Mouse (Mus musculus): ENCODE measurements around the gene Chd3. TPM values are rescaled to one million over a fixed set of nuclear protein-coding genes. Genes with fewer than 3 reads are reported as not detected.

The Chd3 gene
- polyA plus RNA-seq (2012; rRNA removed): 101 and 103 TPM in 2 replicates

DNA sequence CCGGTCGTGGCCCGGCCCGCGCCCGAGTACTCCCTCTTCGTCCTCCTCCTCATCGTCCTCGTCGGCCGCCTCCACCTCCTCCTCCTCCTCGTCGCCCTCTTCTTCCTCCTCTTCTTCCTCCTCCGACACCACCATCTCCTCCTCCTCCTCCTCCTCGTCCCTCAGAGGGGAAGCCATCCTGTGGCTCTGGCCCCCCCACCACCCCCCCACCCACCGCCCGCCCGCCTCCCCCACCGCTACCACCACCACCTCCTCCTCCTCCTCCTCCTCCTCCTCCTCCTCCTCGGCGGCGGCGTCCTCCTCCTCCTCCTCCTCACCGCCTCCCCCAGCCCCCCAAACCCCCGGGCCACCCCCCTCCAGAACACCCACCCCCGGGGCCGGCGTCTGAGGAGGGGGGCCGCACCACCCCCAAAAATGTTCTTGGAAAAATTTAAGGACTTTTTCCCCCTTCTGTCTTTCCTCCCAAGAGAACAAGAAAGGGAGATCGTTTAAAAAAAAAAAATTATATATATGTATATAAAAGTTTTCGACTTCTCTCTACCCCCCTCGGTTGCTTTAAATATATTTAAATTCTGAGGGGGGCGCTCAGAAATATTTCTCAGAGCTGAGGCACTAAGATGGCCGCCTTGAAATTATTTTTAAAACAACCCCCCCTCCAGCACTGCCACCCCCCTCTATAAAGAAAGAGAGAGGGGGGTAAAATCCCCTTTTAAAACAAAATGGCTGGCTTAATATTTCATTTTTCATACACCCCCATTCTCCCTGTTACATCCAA lies at the start of gene Chd3:
Chd3 (minus strand) TSS at position 192 of the 775 bp plus-strand sequence.

DNA sequence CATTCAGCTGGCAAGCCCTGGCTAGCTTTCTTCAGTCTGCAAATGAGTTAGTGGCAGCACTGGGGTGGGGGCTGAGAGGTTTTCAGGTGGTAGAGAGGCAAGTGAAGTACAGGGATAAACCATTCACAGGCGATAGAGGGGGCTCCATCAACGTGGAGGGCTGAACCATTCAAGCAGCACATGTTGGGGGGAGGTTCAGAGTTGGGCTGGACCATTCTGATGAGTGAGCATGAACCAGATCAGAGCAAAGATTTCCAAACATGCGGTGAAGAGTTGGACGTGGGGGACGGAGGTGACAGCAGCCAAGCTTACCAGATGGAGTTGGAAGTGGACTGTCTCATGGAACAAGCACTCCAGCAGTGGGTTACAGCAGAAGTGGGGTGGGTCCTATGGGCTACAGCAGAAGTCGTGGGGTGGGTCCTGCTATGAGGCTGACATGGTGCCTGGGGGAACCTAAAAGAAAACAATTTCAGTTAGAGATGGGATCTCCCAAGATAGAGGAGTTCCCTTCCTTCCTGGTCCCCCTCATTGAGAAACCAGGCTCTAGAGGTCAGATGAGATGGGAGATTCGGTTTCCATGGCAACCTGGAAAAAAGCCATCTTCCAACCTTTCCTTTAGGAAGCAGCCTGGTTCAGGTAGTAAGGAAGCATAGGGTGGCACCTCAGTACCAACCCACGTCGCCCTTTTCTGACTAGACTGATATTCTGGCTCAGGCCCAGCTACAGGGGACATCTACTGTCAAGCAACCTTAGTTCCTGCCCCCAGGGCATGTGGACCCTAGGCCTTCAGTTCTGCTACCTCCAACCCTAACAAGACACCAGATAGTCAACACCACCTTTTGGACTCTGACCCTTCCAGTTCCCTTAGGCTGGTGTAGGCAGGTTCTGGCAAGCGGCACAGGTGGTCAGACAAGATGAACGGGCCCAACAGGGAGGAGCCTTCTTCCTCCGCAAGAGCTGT lies 44.3 kb upstream of the Chd3 start, which contains the start of gene Kdm6b:
Kdm6b (minus strand) TSS at position 455 of the 961 bp plus-strand sequence.

DNA sequence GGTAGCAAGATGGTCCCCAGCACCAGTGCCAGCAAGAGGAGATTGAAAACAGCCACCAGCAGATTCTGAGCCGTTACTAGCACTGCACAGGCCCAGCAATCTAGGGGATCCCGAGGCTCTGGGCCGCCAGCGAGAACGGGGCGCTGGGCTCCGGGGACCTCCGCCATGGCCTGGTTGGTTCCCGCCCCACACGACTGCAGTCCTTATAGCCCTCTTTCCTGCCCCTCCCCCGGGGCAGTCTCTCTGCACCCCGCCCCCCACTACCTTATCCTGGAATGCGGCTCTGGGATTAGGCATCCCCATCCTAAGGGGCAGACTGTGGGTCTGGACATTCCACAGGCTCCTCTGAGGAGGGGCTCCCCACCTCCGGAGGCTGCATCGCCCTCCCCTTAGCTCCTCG lies 28.9 kb upstream of the Chd3 start, which contains the start of gene Tmem88:
Tmem88 (minus strand) TSS at position 176 of the 400 bp plus-strand sequence.

DNA sequence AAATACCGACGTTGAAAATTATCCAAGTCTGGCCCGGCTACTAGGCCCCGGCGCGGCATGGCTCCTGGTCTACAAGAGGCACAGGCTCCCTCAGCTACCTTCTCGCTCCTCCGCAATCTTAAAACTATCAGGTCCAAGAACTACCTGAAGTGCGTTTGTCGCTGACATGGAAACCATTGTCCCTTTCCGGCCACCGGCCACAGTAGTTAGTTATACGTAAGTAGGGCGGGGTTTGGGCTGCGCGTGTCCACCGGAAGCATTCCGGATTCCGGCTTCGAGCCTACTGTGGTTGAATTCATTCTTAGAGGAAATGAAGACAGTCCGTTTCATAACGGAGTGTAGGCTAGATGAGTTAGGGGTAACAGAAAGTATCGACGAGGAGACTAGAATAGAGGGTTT lies 26.0 kb upstream of the Chd3 start, which contains the start of the genes Naa38 and Cyb5d1:
Naa38 (plus strand) TSS at position 253 of the 399 bp plus-strand sequence.
Cyb5d1 (minus strand) TSS at position 397 of the 399 bp plus-strand sequence.

DNA sequence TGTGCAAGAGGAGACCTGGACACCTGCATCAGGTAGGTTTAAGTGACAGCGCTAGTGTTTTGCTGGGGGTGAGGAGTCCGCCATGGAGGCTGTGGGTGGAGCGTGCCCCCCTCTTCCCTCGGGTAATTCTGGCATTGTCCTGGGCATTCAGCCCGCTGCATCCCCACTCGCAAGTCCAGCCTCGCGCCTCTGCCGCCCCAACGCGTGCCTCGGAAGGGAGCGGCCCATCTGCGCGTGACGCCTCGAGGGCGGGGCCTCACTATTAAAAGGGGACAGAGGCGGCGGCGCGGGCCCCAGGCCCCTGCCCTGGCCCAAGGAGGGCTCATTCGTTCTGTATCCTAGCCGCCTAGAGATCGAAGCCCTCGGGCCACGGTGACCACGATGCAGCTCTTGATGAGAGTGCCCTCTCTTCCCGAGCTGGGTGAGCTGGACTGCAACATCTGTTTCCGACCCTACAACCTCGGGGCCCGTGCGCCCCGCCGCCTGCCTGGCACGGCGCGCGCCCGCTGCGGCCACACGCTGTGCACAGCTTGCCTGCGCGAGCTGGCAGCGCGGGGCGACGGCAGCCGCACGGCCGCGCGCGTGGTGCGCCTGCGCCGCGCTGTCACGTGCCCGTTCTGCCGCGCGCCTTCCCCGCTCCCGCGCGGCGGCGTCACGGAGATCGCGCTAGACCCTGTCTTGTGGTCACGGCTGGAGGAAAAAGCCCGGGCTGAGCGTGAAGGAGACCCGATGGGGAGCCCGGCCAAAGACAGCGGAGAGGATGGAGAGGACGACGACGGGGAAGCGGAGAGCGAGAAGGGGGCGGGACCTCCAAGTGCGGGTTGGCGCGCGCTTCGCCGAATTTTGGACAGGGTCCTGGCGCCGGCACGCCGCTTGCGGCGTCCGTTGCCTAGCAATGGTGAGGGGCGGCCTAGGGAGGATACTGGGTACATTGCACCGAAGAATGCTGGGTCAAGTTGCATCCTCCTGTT lies 28.8 kb downstream of the Chd3 start, which contains the start of gene Rnf227:
Rnf227 (plus strand) TSS at position 301 of the 971 bp plus-strand sequence.

DNA sequence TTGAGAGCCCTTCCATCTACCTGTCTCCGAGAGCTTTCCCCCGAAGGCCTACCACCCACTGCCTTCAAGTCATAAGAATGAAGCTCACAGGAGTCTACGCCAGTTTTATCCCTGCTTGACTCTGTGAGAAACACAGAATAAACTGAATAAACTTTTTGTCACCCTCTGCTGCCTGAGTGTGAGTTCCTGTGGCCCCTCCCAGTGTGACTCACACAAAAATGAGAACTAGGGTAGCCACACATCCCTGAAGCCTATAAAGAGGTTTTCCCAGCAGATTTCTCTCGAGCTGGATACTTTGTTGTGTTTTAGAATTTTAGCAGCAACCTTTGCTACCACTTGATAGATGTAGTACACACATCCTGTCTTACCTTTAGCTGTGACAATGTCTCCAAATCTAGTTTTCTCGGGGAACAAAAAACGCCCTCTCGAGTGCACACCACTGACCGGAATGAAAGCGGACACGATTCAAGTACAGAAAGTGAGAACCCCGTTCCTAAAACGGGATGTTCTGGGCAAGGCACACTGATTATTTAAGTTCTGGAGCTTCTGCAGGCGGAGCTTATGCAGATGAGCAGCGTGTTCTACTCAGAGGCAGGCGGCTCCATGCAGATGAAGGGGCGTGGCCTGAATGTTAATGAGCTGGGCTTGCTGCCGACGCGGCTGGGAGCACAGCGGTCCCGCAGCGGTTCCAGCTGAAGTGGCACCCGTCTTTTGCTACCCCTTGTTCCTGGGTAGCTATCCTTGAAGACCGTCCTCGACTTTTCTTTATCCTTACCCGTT lies 43.4 kb downstream of the Chd3 start, which contains the start of gene Kcnab3:
Kcnab3 (plus strand) TSS at position 631 of the 780 bp plus-strand sequence.

DNA sequence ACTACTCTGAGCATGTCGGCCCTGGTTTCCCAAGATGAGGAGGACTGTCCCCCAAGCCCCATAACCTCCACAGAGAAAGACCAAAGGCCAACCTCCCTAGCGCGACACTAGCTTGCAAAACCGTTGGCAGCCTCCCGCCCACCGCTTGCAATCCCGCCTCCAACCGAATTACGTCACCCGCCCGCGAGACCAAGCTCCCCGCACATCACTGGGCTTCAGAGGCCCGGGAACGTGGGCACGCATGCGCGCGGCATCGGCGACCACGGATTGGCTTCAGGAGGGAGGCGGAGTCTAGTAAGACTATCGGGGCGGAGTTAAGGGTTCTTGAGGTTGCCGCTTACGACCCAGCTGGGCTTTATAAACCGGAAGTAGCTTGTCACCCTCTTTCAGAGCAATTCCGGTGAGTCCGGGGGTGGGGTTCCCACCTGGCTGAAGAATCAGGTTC lies 45.5 kb downstream of the Chd3 start, which contains the start of the genes Cntrob and Trappc1:
Cntrob (minus strand) TSS at position 109 of the 445 bp plus-strand sequence.
Trappc1 (plus strand) TSS at position 314 of the 445 bp plus-strand sequence.

Other genes with a start within 250 kb of the Chd3 start
- 0.70 and 1.1 TPM in 2 replicates for gene Hes7, start 249.0 kb downstream of the Chd3 start, polyA plus RNA-seq (2012; rRNA removed)
- 0.60 and 0.64 TPM in 2 replicates for gene 9130213A22Rik, start 246.8 kb downstream of the Chd3 start, polyA plus RNA-seq (2012; rRNA removed)
- 0.15 and 0.42 TPM in 2 replicates for gene Aloxe3, start 243.5 kb downstream of the Chd3 start, polyA plus RNA-seq (2012; rRNA removed)
- gene Alox12b, start 212.4 kb downstream of the Chd3 start, polyA plus RNA-seq (2012; rRNA removed): 0.07 TPM in 1 of 2 replicates, not detected in the other
- 0.05 TPM in 1 of 2 replicates, not detected in the other for gene Alox8, start 171.6 kb downstream of the Chd3 start, polyA plus RNA-seq (2012; rRNA removed)
- not detected in 2 replicates for gene Gucy2e, start 132.4 kb downstream of the Chd3 start, polyA plus RNA-seq (2012; rRNA removed)
- 8.3 and 8.5 TPM in 2 replicates for gene Cntrob, start 45.6 kb downstream of the Chd3 start, polyA plus RNA-seq (2012; rRNA removed)
- gene Trappc1, start 45.4 kb downstream of the Chd3 start, polyA plus RNA-seq (2012; rRNA removed): 27.2 and 27.3 TPM in 2 replicates
- gene Kcnab3, start 43.1 kb downstream of the Chd3 start, polyA plus RNA-seq (2012; rRNA removed): 1.3 TPM in 2 replicates
- 1.2 and 1.4 TPM in 2 replicates for gene Rnf227, start 28.9 kb downstream of the Chd3 start, polyA plus RNA-seq (2012; rRNA removed)
- 150 and 174 TPM in 2 replicates for gene Naa38, start 26.1 kb upstream of the Chd3 start, polyA plus RNA-seq (2012; rRNA removed)
- 10.1 and 11.7 TPM in 2 replicates for gene Cyb5d1, start 26.2 kb upstream of the Chd3 start, polyA plus RNA-seq (2012; rRNA removed)
- gene Tmem88, start 28.8 kb upstream of the Chd3 start, polyA plus RNA-seq (2012; rRNA removed): 12.4 and 25.4 TPM in 2 replicates
- gene Kdm6b, start 44.3 kb upstream of the Chd3 start, polyA plus RNA-seq (2012; rRNA removed): 15.5 and 18.5 TPM in 2 replicates
- 0.44 and 0.93 TPM in 2 replicates for gene Dnah2, start 179.7 kb upstream of the Chd3 start, polyA plus RNA-seq (2012; rRNA removed)
- 1.1 and 1.8 TPM in 2 replicates for gene Efnb3, start 190.8 kb upstream of the Chd3 start, polyA plus RNA-seq (2012; rRNA removed)
- 13.9 and 18.2 TPM in 2 replicates for gene Wrap53, start 210.8 kb upstream of the Chd3 start, polyA plus RNA-seq (2012; rRNA removed)
- 69.1 and 71.7 TPM in 2 replicates for gene Trp53, start 211.0 kb upstream of the Chd3 start, polyA plus RNA-seq (2012; rRNA removed)
- 6.2 and 6.3 TPM in 2 replicates for gene Atp1b2, start 236.5 kb upstream of the Chd3 start, polyA plus RNA-seq (2012; rRNA removed)
- not detected in 2 replicates for gene Shbg, start 248.5 kb upstream of the Chd3 start, polyA plus RNA-seq (2012; rRNA removed)